Mouse (Mus musculus) brain, adult 2 months (tissue): ENCODE measurements around the gene Tbc1d8.

Experiments
- DNase-seq: peaks from one replicate; pipeline ENCODE4 v3.0.0; 2011; ENCODE audit warnings: low read depth, low spot score

The Tbc1d8 gene

DNA sequence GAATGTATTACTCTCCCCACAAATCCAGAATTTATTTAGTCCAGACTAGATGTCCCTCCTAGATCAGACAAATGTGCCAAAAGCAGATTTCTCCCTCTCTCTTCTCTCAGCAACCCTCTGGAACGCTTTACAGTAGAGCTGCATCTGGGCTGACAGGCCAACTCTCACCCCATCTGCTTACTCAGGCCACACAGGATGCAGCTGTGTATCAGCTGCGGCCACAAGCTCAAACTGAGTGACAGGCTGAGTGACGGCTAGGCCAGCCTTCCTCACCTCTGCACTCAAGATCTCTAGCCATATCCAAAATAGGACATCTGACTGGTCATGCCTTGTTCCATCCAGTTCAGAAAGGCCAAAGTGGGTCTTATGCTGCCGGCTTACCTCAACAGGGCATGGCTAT lies 82.2 kb downstream of the Tbc1d8 start:
- no peak for DNase-seq

- no peak for DNase-seq
Measured at GRCm38 (mm10) chr1:39394650-39395049, 83.9 kb downstream of the Tbc1d8 start.

DNA sequence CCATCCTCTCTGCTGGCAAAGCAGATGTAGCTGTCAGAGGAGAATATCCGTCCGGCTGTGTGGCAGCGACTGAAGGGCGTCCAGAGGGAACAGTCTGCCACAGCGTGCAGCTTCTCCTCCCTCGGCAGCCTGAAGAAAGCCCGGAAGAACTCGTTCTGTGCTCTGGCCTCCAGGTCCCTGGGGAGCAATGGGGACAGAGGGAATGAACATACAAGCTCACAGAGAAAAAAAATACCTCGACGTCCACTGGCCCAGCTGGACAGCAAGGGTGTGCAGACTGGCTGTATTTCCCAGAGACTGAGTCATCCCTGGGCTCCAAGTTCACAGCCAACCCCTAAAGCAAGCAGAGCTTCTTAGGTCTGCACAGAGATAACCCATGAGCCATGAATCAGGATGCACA lies 84.5 kb downstream of the Tbc1d8 start:
- peak; percentile 22 for DNase-seq

DNA sequence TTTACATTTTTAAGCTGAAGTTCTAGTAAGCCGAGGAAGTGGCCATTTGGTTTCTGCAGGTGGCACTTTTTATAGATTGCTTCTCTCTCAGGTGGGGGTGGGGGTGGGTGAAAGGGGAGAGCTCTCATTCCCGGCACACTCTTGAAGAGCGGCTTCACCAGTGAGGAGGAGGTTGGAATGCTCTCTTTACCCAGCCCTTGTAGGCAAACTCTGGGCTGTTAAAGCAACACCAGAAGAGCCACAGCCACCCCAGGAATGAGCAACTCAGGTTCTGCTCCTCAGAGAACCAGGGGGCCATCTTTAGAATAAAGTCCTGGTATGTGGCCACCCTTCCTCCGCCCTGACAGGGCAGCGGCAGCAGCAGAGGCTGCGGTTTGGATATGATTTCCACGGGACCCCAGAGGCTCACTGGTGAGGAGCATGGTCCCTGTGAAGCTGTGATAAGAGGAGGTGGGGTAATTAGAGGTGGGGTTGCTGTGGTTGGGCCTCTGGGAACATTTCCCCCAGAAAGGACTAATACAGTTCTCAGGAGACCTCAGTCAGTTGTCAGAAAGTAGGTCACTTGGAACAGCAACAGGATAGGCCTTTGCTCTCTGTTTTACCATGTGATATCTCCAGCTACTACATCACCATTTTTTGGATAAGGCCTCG lies 85.2 kb downstream of the Tbc1d8 start:
- DNase-seq: no peak

DNA sequence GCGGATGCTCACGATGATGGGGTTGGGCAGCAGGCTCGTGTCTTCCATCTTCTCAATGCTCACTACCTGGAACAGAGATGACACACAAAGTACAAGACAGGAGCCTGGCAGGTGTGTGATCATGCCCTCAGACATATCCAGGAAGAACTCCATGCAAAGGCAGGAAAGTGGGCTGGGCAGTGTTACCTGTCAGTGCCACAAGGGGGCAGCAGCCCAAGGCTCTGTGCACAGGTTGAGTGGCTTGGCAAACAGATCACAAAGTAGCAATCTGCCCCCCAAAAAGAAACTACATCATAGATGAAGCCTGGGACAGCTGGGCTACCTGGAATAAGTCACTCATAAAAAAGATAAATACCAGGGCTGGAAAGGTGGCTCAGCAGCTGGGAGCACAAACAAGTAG lies 86.4 kb downstream of the Tbc1d8 start:
- peak; percentile 84 for DNase-seq

- no peak for DNase-seq
Measured at GRCm38 (mm10) chr1:39391652-39392051, 86.9 kb downstream of the Tbc1d8 start.

GRCm38 (mm10) chr1:39389338-39389737 lies 89.2 kb downstream of the Tbc1d8 start:
- DNase-seq: no peak

DNA sequence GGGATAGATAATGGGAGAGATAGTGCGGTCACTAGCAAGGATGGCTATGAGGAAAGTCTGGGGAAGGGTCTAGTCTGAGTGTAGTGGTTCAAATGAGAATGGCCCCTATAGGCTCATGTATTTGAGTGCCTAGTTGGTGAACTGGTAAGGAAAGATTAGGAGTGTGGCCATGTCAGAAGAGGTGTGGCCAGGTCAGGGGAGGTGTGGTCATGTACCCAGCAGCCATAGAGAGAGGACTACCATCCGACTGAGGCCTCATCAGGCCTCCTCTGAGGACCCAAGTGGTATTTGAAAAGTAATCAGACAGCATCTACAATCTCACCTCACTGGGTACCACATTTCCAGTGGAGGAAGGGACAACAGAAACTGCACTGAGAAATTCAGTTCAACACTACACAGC lies 90.4 kb downstream of the Tbc1d8 start:
- DNase-seq: no peak

GRCm38 (mm10) chr1:39387497-39387896 lies 91.1 kb downstream of the Tbc1d8 start:
- DNase-seq: peak; percentile 67

DNA sequence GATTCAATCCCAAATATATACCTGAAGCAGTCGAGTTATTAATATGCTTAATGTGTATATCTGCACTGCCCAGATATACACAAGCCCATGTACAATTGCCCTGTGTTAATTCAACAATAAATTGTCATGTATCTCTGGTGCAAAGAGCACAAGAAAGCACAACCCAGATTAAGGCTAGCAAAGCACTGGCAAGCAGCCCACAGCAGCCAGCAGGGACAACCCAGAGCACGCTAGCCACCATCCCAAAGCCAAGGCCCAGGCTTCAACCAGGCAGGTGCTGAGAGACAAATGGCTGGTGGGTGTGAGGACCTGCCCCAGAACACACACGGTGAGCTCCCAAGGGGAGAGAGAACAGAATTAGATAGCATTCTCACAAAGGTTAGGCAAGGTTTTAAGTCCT lies 92.1 kb downstream of the Tbc1d8 start:
- DNase-seq: no peak

DNA sequence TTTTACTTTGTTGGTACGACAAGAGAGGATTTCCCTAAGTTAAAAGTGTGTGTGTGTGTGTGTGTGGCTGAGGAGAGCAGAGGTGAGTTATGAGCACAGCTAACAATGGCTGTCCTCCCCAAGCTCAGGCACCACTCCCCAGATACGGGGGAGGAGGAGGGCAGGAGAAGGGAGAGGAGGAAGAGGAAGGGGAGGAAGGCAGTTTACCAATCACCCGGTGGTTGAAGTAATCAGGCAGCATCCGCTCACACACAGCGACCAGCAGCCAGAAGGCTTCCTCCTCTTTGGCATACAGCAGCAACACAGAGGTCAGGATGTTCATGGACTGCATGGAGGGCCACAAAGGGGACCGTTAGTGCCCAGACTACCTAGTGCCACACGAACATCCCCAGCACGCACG lies 93.6 kb downstream of the Tbc1d8 start:
- DNase-seq: no peak

GRCm38 (mm10) chr1:39381017-39381416 lies 97.5 kb downstream of the Tbc1d8 start:
- DNase-seq: no peak

DNA sequence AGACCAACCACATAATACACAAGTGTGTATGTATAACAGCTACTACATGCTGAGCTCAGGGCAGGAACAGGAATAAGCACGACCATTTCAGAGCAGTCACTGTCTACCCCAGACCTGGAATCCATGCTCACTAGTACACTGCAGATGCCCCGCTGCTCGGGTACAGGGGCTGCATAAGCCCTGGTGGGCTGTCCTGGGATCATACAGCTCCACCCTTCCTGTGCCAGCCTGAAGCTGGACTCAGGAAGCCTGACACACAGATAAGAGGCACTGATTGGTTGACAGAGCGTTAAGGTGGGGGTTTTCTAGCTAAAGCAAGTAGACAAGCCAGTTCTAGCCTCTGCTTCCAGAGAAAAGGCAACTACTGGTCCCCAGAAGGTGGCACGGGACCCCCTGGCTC lies 99.5 kb downstream of the Tbc1d8 start:
- no peak for DNase-seq

- no peak for DNase-seq
Measured at GRCm38 (mm10) chr1:39378540-39378939, 100.0 kb downstream of the Tbc1d8 start.

GRCm38 (mm10) chr1:39376726-39377240 lies 101.8 kb downstream of the Tbc1d8 start:
- no peak for DNase-seq

- no peak for DNase-seq
Measured at GRCm38 (mm10) chr1:39376121-39376520, 102.4 kb downstream of the Tbc1d8 start.

- DNase-seq: no peak
Measured at GRCm38 (mm10) chr1:39374231-39374809, 104.2 kb downstream of the Tbc1d8 start.

DNA sequence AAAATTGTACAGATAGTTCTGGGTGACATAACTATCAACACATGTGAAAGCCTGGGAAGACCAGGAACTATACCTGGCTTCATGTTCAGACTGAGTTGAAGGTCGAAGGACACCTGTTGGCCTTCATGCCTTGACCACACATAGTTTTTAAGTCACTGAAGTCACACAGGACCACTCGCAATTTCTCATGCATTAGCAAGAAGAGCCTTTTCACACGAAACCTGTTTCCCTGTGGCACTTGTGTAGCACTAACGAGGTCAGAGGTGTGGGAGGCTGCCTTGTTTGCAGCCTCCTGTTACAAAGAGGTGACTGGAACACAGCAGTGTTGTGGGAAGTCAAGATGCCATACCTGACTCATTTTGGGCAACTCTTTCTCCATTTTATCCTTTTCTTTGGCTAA lies 105.2 kb downstream of the Tbc1d8 start:
- no peak for DNase-seq

GRCm38 (mm10) chr1:39372220-39372843 lies 106.2 kb downstream of the Tbc1d8 start:
- no peak for DNase-seq

DNA sequence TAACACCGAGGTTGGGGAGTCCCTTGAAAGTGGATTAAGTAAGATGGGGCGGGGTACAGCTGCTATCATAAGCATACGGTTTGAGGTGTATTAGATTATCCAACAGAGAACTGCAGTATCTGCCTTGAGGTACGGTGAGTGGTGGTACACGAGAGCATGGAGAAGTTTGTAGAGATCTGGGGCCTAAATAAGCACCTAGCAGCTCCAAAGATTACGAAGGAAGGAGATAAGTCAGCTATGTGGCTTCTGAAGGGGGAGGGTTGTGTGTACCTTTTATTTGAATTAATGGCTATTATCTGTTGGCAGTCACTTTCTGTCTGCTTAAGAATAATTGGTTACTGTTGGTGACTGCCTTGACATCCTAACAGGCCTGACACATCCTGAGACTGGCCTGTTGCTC lies 108.1 kb downstream of the Tbc1d8 start:
- no peak for DNase-seq

DNA sequence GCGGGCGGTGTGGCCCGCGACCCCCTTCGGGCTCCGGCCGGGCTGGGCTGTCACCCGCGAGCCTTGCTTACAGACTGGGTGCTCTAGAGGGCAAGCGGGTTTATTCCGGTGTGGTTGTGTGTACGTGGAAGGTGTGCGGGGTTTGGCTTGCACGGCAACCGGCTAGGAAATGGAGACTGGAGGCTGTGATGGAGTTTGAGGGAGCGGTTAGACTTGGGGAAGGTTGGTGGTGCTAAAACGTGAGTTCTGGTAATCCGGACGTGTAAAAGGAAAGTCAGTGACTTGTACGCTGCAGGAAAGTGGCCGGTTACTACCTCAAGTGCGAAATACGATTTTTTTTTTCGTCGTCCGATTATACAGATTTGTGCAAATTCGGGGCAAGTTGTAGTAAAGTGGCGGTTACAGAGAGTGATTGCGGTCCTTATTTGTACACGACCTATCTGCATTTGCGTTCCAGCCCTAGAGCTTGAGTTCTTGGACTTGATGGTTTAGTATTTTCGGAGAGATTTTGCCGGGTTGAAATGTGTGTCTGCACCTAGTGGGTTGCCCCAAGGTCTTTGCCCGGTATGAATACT lies 110.2 kb downstream of the Tbc1d8 start:
- peak; percentile 39 for DNase-seq

- peak; percentile 99 for DNase-seq
Measured at GRCm38 (mm10) chr1:39367601-39368266, 110.8 kb downstream of the Tbc1d8 start, which contains the start of gene Rpl31. Gene Rpl31, plus strand, starts transcription at chr1:39367842.
